Mouse (Mus musculus) liver, postnatal 0 days (tissue): ENCODE results near the gene Zfp981. TPM values are rescaled to one million over a fixed set of nuclear protein-coding genes. Genes with fewer than 3 reads are reported as not detected.
"Not testable (repeated sequence)": the region's sequence is repeated elsewhere in the genome, so short reads cannot be mapped to it uniquely, and the experiment has no call there.

Experiments used
- ATAC-seq: fragments of 200-750 bp; cut with Nextera tagmentation; 2 replicates; pipeline ENCODE4 v1.8.0; 2017; ENCODE audit warnings: mild to moderate bottlenecking, moderate library complexity
- DNase-seq: peaks from one replicate; pipeline ENCODE4 v3.0.0-alpha.2; 2016
- H3K27ac ChIP-seq: fragments of 300-500 bp; sonication (generic); 2 replicates; pipeline ENCODE4 v1.5.1; 2014; ENCODE audit warnings: antibody characterized with exemption, moderate library complexity, mild to moderate bottlenecking, low read depth
- H3K27me3 ChIP-seq: fragments of 300-500 bp; sonication (generic); 2 replicates; pipeline ENCODE4 v1.6.1; 2014; ENCODE audit warnings: low read length, control low read depth, mixed read lengths; ENCODE audit not compliant: insufficient read depth
- H3K36me3 ChIP-seq: fragments of 300-500 bp; sonication (generic); replicated peaks from 2 replicates; pipeline ENCODE4 v1.6.1; 2014; ENCODE audit warnings: mild to moderate bottlenecking, control low read depth, low read length, moderate library complexity, mixed read lengths; ENCODE audit not compliant: insufficient read depth
- H3K4me1 ChIP-seq: fragments of 300-500 bp; sonication (generic); 2 replicates; pipeline ENCODE4 v1.6.1; 2014; ENCODE audit warnings: antibody characterized with exemption, mild to moderate bottlenecking, control low read depth; ENCODE audit not compliant: insufficient read depth
- H3K4me2 ChIP-seq: fragments of 300-500 bp; sonication (generic); 2 replicates; pipeline ENCODE4 v1.6.1; 2014; ENCODE audit warnings: low read depth, mild to moderate bottlenecking, low read length, moderate library complexity, mixed read lengths
- H3K4me3 ChIP-seq: fragments of 300-500 bp; sonication (generic); 2 replicates; pipeline ENCODE4 v1.5.1; 2014; ENCODE audit warnings: low read depth, low read length
- H3K9ac ChIP-seq: fragments of 300-500 bp; sonication (generic); replicated peaks from 2 replicates; pipeline ENCODE4 v1.6.1; 2014; ENCODE audit warnings: mild to moderate bottlenecking, moderate library complexity
- H3K9me3 ChIP-seq: fragments of 300-500 bp; sonication (generic); 2 replicates; pipeline ENCODE4 v1.6.1; 2016; ENCODE audit warnings: mild to moderate bottlenecking, control low read depth, low read length, mixed read lengths
- CTCF ChIP-seq: sonication (generic); IDR thresholded peaks from 2 replicates; pipeline ENCODE4 v1.5.1; 2016; ENCODE audit warnings: antibody characterized with exemption, low read depth
- EP300 ChIP-seq: IDR thresholded peaks from 2 replicates; pipeline ENCODE4 v1.6.1; 2016; ENCODE audit warnings: antibody characterized with exemption, low read depth, mild to moderate bottlenecking
- WGBS: fragments of 180-500 bp; shearing (Covaris S2); extraction: QIAGEN DNeasy Blood & Tissue Kit; methylation state at CpG from one replicate; pipeline ENCODE4 v1.1.7; 2014; ENCODE audit not compliant: insufficient replicate concordance; 5-methylcytosine and 5-hydroxymethylcytosine counted together
- polyA plus RNA-seq: library from polyadenylated mRNA; unstranded; fragments of >200 nt; fragmentation: Nextera tagmentation; extraction: Ambion mirVana; gene quantifications from 2 replicates; pipeline ENCODE4 v1.2.1, GENCODE M21; 2015

The Zfp981 gene
- polyA plus RNA-seq, 1 experiment from 2014 or later, result not detected

GRCm38 (mm10) chr4:146516474-146516873, 14.6 kb downstream of the Zfp981 start:
- TF ChIP-seq CTCF (no peak), EP300 (no peak)
- Histone ChIP-seq H3K36me3 (no peaks in the 10 kb centered on the region), H3K4me3 (no peak overlapping the region), H3K9me3 (peaks cover 31% of the 10 kb centered on the region), H3K9ac (no peak overlapping the region), H3K27me3 (no peaks in the 10 kb centered on the region), H3K4me2 (no peak overlapping the region), H3K4me1 (no peaks in the 10 kb centered on the region), H3K27ac (no peak overlapping the region)
- DNase-seq, result no peak
- 38% methylated on average over 1 of the region's 1 CpGs for WGBS
- ATAC-seq, result no peak

DNA sequence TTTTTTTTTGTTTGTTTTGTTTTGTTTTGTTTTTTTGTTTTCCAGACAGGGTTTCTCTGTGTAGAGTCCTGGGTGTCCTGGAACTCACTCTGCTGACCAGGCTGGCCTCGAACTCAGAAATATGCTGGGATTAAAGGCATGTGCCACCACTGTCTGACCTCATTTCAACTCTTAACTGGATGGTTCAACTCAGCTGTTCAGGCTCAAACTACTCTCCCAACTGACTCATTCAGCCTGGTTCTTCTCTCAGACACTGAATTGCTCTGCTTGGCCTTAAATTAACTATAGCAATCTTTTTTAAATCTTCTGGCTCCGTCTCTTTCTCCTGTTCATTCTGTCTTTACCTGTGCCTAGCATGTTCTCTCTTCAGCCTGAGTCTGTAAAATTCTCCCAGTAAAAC, 15.3 kb downstream of the Zfp981 start:
- not testable (repeated sequence) for H3K4me1 ChIP-seq, ATAC-seq, H3K9ac ChIP-seq, H3K4me2 ChIP-seq, DNase-seq, H3K36me3 ChIP-seq, H3K27me3 ChIP-seq, H3K27ac ChIP-seq, H3K4me3 ChIP-seq
- WGBS, result 53% methylated on average over 2 of the region's 2 CpGs
- peaks cover 31% of the 10 kb centered on the region for H3K9me3 ChIP-seq

GRCm38 (mm10) chr4:146520723-146521122, 18.9 kb downstream of the Zfp981 start:
- Histone ChIP-seq H3K4me2 (no peak overlapping the region), H3K27me3 (no peaks in the 10 kb centered on the region), H3K9ac (no peak overlapping the region), H3K4me1 (no peaks in the 10 kb centered on the region), H3K27ac (no peak overlapping the region), H3K4me3 (no peak overlapping the region), H3K9me3 (peaks cover 40% of the 10 kb centered on the region), H3K36me3 (no peaks in the 10 kb centered on the region)
- TF ChIP-seq EP300 (no peak), CTCF (no peak)
- WGBS, result 77% methylated on average over 2 of the region's 2 CpGs
- ATAC-seq (no peak), DNase-seq (no peak)

- Histone ChIP-seq H3K9me3 (peaks cover 49% of the 10 kb centered on the region), H3K4me1 (no peaks in the 10 kb centered on the region), H3K27me3 (no peaks in the 10 kb centered on the region), H3K36me3 (no peaks in the 10 kb centered on the region), H3K4me3 (no peak overlapping the region), H3K4me2 (no peak overlapping the region), H3K9ac (no peak overlapping the region), H3K27ac (no peak overlapping the region)
- ATAC-seq, result no peak
- WGBS, result 76% methylated on average over 4 of the region's 4 CpGs
- no peak for TF ChIP-seq EP300
- TF ChIP-seq CTCF, result no peak
- DNase-seq, result no peak
Measured at GRCm38 (mm10) chr4:146534574-146534973, 32.7 kb downstream of the Zfp981 start.

GRCm38 (mm10) chr4:146535883-146536282, 34.1 kb downstream of the Zfp981 start:
- no peak; the same call in 1 of the 2 replicates for ATAC-seq
- Histone ChIP-seq H3K9ac (no peak overlapping the region), H3K27ac (no peak overlapping the region), H3K9me3 (peaks cover 47% of the 10 kb centered on the region), H3K4me1 (no peaks in the 10 kb centered on the region), H3K27me3 (no peaks in the 10 kb centered on the region), H3K4me3 (no peak overlapping the region), H3K36me3 (no peaks in the 10 kb centered on the region), H3K4me2 (no peak overlapping the region)
- no peak for TF ChIP-seq CTCF
- TF ChIP-seq EP300, result no peak
- no peak for DNase-seq

- not testable (repeated sequence) for H3K27ac ChIP-seq, H3K4me3 ChIP-seq, H3K4me2 ChIP-seq, H3K4me1 ChIP-seq, H3K9me3 ChIP-seq, H3K9ac ChIP-seq, H3K36me3 ChIP-seq, H3K27me3 ChIP-seq, DNase-seq
- peak; percentile 86 for ATAC-seq
- 0% methylated on average over 9 of the region's 111 CpGs for WGBS
Measured at GRCm38 (mm10) chr4:146579905-146580873, 78.4 kb downstream of the Zfp981 start.

Other genes starting within 250 kb of the Zfp981 start
- gene Zfp992, start 53.0 kb upstream of the Zfp981 start, polyA plus RNA-seq, result 1.0 and 1.2 TPM in 2 replicates
- gene Zfp993, start 108.9 kb downstream of the Zfp981 start, polyA plus RNA-seq, result 0.51 and 0.94 TPM in 2 replicates